Comparison of ENCODE assay signal across 17 mouse cellular contexts in the genomic region with DNA sequence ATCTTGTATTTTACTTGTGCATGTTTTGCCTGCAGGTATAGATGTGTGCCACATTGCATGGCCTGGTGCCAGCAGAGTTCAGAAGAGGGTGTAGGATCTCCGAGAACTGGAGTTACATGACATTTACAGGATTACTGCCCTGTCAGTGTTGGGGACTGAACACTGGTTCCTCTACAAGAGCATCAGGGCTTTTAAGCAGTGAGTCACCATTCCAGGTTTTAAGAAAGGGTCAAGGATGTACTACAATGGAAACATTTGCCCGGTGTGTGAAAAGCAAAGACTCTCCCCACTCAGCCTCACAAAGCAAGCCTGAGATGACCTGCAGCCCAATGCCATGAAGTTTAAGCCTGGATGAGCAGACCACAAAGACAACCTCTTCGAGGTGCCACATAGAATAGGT.
"Had no signal": no experiment of that assay in that cellular context is flagged by ENCODE, and none has a peak within 500 bp of the region (broad histone marks: within the 10 kb centered on the region; RNA-seq: fewer than 3 reads in every experiment).

No protein-coding gene starts in this region.

- H3K4me1 ChIP-seq: midbrain, embryonic 13.5 days; neural tube, embryonic 13.5 days; neural tube, embryonic 15.5 days had no signal

- H3K9me3 ChIP-seq: midbrain, embryonic 10.5 days; midbrain, embryonic 13.5 days; neural tube, embryonic 13.5 days; neural tube, embryonic 15.5 days had no signal

- H3K27me3 ChIP-seq: midbrain, embryonic 13.5 days; neural tube, embryonic 13.5 days; neural tube, embryonic 15.5 days had no signal

- H3K4me3 ChIP-seq: midbrain, embryonic 10.5 days; midbrain, embryonic 13.5 days; myocyte; neural tube, embryonic 13.5 days; neural tube, embryonic 15.5 days had no signal

- DNase-seq: lung, adult 18-20 months; lung, embryonic 14.5 days; lung, postnatal 10 days; lung, postnatal 4 days; retina, postnatal 1 day; right cerebral cortex, adult 18-20 months; right cerebral cortex, postnatal 25 days; right cerebral cortex, postnatal 4 days; spleen, adult 18-20 months; thymus, adult 18-20 months; thymus, postnatal 14 days; thymus, postnatal 36 days had no signal

- H3K36me3 ChIP-seq: midbrain, embryonic 10.5 days; midbrain, embryonic 13.5 days; neural tube, embryonic 13.5 days; neural tube, embryonic 15.5 days had no signal

- H3K27ac ChIP-seq: midbrain, embryonic 10.5 days; midbrain, embryonic 13.5 days; neural tube, embryonic 13.5 days; neural tube, embryonic 15.5 days had no signal
